Mouse (Mus musculus) heart, postnatal 0 days (tissue): ENCODE measurements around the gene Btbd10.

Experiments
- CTCF ChIP-seq: IDR thresholded peaks from 2 replicates; pipeline ENCODE4 v1.5.1; 2016; ENCODE audit warnings: antibody characterized with exemption, control low read depth, low read depth
- EP300 ChIP-seq: IDR thresholded peaks from 2 replicates; pipeline ENCODE4 v1.6.1; 2016; ENCODE audit warnings: antibody characterized with exemption, low read depth

- TF ChIP-seq CTCF (no peak), EP300 (no peak)
Observed at GRCm38 (mm10) chr7:113310136-113310535, 59.1 kb downstream of the Btbd10 start.
